Mouse (Mus musculus) ES-E14 (cell line): Measurements from ENCODE around the gene Masp2.

Source experiments
- CHD2 ChIP-seq: IDR thresholded peaks from 2 replicates; pipeline ENCODE4 v1.6.1; 2014; ENCODE audit warnings: mild to moderate bottlenecking, low read depth, low read length, inconsistent platforms
- MAFK ChIP-seq: IDR thresholded peaks from 2 replicates; pipeline ENCODE4 v1.6.1; 2014; ENCODE audit warnings: mild to moderate bottlenecking, low read depth, low read length, inconsistent platforms; ENCODE audit not compliant: insufficient read depth
- ZC3H11A ChIP-seq: IDR thresholded peaks from 2 replicates; pipeline ENCODE4 v1.6.1; 2012; ENCODE audit warnings: low read depth, mild to moderate bottlenecking, inconsistent platforms, low read length, borderline replicate concordance
- ZNF384 ChIP-seq: IDR thresholded peaks from 2 replicates; pipeline ENCODE4 v1.6.1; 2012; ENCODE audit warnings: low read depth, low read length, inconsistent platforms

- TF ChIP-seq MAFK: no peak
- TF ChIP-seq ZC3H11A: no peak
- no peak for TF ChIP-seq CHD2
- TF ChIP-seq ZNF384: no peak
These were observed 19.1 kb upstream of the Masp2 start for GRCm38 (mm10) chr4:148583257-148583656.
